Mouse (Mus musculus): Measurements from ENCODE around the gene Caprin1.
A peak's percentile ranks its signal among the peaks of the same experiment; 100 is the strongest.

DNA sequence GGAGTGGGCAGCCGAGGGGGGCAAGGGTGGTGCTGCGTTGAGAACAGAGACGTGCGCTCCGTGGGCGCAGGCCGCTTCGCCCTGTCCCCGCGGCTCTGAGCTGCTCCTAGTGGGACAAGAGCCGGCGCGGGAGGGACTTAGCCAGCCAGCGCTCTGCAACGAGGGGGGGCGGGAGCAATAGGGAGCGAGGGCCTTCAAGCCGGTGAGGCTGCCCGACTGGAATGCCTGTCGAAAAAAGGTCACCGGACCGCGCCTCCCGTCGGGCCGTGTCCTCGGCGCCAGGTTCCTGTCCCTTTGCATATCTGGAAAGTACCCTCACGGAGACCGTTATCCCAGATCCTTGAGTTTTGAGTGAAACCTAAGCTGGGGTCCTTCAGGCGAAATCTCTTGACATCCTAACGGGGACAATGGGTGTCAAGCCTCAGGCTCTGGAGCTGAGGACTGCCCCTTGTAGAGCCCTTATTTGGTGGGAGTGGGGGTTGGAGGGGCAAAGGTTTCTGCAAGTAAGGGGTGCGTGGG lies at the start of gene Caprin1:
- TF ChIP-seq CTCF (IDR thresholded peaks at IDR 0.05; ENCODE audit: insufficient read depth, low read length) (no peak), POLR2A (IDR thresholded peaks at IDR 0.05; ENCODE audit: borderline replicate concordance, extremely low read depth, low read depth, low read length) (peak; percentile 94)

All from lung, adult 2 months (tissue).